Mouse (Mus musculus): ENCODE data around the gene Adamtsl1.

The Adamtsl1 gene

DNA sequence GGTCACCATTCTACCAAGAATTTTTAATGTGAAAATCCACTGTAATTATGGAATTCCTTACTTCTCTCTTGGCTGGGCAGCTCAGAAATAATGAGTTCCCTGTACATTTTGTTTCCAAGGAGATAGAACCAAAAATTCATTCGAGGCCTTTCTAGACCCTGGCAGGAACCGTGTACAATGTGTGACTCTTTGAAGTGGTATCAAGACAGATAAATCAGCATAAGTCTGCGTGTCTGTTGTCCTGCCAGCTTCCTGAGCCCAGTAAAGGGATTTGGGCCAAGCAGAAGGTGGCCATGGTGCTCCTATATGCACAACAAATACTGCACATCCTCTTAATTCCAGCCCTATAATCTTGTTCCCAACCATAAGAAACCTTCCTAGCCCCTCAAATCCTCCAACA lies 887.1 kb downstream of the Adamtsl1 start:
- DNase-seq (ENCODE audit: low spot score in 2 of 2), result no peak

DNA sequence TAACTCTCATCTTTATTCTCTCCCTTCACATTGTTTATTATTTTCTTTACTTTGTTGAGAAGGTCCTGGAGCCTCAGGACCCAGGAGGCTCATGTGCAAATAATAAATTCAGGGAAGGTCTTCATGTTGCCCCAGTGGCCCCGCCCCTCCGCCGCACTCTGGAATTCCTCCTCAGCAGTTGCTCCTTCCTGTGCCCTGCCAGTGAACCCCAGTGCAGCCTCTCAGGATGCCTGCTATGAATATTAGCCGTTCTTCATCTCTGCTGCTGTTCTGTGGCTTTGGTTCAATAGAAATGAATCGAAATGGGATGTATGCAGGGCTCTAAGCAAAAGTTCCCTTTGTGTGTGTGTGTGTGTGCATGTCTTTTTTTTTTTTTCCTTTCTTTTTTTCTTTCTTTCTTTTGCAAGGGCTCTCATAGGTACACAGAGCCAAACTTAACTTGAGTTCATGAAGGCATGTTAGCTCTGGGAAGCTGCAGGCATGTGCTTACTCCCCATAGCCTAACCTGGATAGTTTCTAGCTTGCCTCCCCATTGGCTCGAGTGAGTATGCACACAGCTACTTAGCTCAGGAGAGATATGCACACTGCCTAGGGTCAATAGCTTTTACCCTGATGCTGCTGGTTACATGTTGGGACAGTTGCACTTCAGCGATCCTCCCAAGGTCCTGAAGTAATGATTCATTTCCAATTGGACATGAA lies 892.7 kb downstream of the Adamtsl1 start:
- DNase-seq (ENCODE audit: low spot score in 2 of 2), result no peak

DNA sequence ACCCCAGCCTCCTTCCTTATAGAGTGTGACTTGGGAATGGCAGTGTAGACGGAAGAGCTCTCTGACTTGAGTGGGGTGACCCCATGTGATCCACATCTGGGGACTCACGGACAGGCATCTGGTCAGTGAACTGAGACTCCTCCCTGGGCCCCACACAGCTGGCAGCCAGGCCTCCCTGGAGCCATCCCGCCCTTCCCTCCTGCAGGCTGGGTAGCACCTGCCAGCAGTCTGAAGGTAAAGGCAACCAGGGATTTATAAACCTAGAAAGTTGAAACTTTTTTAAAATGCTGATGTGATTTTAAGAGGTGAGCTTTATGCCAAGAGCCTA lies 893.2 kb downstream of the Adamtsl1 start:
- DNase-seq (ENCODE audit: low spot score in 2 of 2), result no peak

DNA sequence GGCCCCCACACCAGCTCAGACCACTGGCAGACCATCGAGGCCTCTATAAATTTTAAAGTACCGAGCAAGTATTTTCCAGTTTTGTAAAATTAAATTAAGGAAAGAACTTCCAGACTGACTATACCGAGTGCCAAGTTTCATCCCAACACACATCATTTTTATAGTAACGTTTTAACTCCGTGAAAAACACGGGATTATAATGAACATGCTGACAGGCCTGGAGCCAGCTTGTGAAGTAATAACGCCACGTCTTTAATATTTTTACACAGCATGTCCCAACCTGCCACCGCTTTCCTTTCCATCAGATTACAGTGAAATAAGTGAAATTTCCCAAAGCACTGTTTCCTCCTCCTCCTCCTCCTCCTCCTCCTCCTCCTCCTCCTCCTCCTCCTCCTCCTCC lies 894.4 kb downstream of the Adamtsl1 start:
- no peak for DNase-seq (ENCODE audit: low spot score in 2 of 2)

DNA sequence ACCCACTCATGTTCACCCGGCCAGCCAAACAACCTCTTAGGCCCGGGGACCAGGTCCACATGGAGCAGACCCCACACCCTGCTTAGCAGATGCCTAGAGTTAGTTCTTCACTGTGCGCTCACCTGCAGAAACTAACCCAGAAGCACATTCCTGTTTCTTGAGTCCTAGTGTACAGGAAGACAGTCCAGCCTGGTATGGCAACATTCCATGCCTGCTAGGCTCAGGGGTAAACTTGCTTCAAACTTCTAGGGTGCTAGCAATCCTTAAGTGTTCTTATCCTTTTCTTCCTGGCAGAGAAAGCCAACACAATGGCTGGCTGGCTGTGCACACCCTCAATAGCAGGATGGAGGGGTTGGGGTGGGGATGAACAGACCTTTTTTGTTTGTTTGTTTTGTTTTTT lies 897.0 kb downstream of the Adamtsl1 start:
- DNase-seq (ENCODE audit: low spot score in 2 of 2), result no peak

DNA sequence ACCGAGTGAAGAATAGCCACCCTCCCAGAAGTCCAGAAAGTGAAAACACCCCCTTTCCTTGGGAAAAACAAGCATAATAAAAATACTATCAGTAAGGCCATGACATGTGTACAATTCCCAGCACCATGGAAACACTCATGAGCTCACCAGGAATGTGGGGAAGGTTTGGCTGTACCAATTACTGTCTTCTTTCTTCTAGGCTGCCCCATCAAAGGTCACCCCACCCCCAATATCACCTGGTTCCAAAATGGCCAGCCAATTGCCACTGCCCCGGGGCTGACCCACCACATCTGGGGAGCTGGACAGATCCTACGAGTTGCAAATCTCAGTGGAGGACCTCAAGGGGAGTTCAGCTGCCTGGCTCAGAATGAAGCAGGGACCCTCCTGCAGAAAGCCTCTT lies 899.4 kb downstream of the Adamtsl1 start:
- DNase-seq (ENCODE audit: low spot score in 2 of 2), result no peak

DNA sequence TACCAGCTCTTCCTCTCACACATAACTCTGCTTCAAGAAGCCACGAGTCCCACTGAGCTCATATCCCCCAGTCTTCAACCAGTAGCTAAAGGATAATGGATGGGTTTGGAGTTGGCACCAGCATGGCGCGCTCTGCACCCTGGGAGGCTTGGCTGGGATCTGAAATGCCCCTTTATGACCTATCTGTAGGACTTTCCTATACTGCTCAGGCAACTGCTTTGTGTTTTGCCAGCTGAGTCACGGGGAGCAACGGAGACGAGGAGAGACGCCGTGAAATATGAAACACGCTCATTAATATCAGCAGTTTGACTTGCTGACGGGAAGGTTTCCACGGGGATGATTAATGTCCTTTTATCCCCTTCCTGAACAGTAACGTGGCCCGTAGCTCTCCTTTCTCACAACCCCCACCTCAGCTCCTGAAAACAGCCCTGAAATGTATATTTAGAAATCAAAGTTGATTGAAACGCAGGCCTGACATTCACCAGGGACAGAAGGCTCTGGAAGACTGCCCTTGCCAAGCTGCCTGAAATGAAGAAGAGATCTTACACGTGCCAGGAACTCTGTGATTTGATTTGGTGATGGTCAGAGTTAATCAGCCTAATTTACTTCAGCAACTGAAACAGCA lies 902.5 kb downstream of the Adamtsl1 start:
- DNase-seq (ENCODE audit: low spot score in 2 of 2), result no peak

DNA sequence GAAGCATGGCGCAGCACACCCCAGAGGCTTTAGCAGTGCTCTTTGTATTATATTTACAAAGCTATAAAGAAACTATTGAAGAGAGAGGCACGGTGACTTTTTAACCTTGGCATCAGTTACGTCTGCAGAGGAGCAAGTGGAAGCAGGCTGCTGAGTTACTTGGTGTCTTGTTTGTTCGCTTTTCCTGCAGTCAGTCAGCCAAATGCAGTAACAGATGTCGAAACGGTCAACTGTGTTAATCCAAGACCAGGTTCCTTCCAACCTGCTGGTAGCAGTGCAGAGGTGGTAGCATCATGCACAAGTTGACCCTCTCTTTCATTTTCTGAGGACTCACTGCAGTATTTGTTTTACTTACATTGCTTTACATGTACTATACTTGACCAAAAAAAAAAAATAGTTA lies 908.6 kb downstream of the Adamtsl1 start:
- DNase-seq (ENCODE audit: low spot score in 2 of 2), result no peak

DNA sequence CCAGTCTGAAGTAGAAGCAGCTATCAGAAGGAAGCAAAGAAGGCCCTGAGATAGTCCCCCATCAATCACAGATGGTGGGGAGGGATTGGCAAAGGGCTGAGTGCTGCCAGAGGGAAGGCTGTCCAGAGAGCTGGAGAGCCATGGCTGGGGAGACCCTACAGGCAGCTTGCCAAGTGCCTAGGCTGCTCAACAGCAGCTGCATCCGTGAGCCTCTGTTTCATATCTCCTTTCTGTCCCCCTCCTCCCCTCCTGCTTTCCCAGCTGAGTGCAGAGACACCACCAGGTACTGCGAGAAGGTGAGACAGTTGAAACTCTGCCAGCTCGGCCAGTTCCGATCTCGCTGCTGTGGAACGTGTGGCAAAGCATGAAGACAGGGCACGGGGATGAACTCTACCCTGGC lies 911.6 kb downstream of the Adamtsl1 start:
- DNase-seq (ENCODE audit: low spot score in 2 of 2), result no peak

DNA sequence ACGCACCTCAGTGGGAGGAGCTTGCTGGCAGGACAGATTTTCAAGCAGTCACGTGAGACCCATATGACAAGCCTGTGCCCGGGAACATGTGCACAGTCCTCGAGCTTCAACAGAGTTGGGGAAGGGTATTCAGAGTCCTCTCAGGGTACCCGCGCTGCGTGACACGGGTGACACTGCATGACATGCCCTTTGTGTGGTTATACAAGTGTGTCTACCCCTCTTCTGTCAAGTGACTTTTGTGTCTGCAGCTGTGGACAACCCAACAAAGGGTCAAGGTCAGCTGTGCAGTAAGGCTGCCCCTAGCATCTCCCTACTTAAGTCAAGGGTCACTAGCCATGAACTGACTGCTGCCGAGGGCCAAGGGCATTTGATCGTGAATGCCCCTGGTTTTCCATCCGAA lies 912.6 kb downstream of the Adamtsl1 start:
- DNase-seq (ENCODE audit: low spot score in 2 of 2), result no peak

DNA sequence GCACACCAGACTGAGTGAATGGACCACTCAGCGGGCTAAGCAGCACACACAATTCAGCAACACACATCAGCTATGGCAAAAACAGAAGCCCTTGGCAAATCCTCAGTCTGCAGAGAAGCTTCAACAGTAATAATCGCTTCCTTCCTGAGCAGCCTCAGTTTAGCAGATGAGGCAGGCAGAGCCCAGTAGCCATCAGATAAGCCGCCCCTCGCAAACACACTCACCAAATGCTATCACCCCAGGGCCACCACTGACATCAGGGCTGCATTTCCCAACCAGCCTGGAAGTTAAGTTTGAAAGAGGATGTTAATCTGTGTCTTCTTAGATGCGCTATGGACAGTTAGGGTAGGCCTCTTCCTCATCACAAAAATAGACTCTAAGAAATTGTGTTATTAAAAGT lies 913.3 kb downstream of the Adamtsl1 start:
- no peak for DNase-seq (ENCODE audit: low spot score in 2 of 2)

DNA sequence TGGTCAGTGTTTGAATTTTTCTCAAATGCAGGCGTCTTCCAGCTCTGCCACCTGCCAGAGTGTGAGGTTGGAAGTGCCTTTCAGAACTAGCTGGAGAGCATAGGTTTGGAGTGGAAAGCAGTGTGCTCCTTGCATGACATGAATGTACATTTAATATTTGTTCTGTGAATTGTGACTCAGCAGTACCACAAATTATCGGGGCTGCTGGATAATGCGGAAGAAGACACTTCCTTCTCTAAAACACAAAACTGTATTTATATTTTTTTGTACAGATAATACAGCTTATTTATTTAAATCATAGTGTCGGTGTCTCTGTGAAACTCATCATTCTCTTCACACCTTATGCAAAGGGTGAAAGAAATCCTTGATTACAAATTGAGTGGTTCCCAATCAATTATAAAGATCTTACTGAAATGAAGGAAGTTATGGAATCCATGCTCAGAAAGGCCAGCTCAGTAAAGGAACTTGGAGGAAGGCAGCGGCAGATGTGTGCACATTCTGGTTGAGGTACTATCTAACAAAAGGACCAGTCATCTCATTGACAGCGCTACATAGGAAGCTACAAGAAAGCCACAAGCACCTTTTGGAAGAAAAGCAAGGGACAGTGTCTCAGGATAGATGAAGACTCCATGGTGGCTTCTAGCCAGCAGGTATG lies 914.2 kb downstream of the Adamtsl1 start:
- DNase-seq (ENCODE audit: low spot score in 2 of 2), result no peak

DNA sequence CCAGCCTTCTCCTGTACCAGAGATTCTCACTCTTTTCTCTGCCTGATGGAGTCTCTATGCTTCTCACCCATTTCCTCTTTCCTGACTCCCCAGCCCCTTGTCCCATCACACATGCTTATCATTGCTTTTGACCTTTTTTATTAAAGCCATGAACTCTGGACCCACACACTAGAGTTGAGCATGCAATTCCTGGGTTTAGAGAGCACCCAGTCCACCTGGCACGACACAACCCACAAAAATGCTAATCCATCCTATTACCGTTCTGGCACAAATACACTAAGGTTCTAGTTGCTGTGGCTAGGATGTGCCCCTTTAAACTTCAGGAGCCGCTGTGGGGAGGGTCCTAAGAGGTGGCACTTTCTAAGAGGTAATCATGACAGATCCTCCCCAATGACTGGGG lies 921.7 kb downstream of the Adamtsl1 start:
- no peak for DNase-seq (ENCODE audit: low spot score in 2 of 2)

DNA sequence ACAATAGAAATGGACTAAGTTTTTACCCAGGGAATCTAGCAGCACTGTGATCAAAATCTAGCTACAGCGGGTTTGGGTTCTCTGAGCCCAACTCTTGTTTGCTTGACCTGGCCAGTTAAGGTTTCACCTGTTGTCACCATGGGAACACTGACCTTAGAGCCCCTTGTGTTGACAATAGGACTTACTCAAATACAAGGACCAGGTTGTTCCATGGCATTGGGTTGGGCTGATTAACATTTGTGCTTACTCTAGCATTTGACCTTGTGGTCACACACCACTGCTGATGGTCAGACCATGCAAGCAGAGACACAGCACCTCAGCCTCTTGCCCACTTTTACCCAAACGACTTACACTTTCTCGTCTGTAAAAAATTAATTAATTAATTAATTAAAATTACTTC lies 922.4 kb downstream of the Adamtsl1 start:
- no peak for DNase-seq (ENCODE audit: low spot score in 2 of 2)

DNA sequence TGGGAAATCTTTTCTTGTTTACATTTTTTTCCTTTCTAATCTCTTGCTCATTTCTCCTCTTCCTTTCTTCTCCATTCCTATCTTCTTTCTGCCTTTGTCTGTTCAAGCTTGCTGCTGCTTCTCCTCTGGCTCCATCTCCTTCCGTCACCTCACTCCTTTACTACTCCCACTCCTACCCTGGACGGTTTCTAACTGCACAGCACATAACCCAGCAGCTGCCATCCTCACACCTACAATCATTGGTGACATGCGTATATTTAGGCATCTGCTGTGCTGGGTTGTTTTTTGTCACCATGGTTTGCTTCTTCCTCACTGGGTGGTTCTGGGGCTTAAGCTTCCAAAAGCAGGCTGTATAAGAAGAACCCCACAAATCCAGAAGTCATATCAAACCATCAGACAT lies 936.5 kb downstream of the Adamtsl1 start:
- DNase-seq (ENCODE audit: low spot score in 2 of 2), result peak in 1 of 2 experiments; percentile 11

DNA sequence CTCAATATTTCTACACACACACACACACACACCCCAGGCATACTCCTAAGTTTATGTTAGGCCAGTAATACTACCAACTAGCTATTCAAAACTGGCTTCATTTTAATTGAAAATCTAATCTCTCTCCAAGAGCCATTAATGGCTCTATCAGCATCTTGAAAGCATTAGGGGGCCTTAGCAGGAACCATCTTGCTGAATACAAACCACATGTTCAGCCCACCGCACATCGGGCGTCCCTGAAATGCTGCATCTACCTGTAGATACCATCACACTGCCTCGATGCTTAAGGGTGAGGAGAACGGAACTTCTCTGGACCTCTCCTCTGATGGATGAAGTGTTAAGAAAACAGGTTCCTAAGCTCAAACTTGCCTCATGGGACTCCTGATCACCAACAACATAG lies 950.8 kb downstream of the Adamtsl1 start:
- DNase-seq (ENCODE audit: low spot score in 2 of 2), result no peak

All from left cerebral cortex, adult 9 months (tissue).